Mouse (Mus musculus) limb, embryonic 10.5 days (tissue): ENCODE data around the gene Sap25. TPM values are rescaled to one million over a fixed set of nuclear protein-coding genes. Genes with fewer than 3 reads are reported as not detected.
A peak's percentile ranks its signal among the peaks of the same experiment; 100 is the strongest.

ENCODE experiments used
- DNase-seq: peaks from one replicate; pipeline ENCODE4 v3.0.0-alpha.2; 2017; ENCODE audit warnings: low spot score
- H3K27ac ChIP-seq: fragments of 300-500 bp; sonication (generic); 2 replicates; pipeline ENCODE4 v1.5.1; 2016; ENCODE audit warnings: mild to moderate bottlenecking
- H3K27me3 ChIP-seq: fragments of 300-500 bp; sonication (generic); 2 replicates; pipeline ENCODE4 v1.6.1; 2016; ENCODE audit warnings: low read depth, mild to moderate bottlenecking; ENCODE audit not compliant: poor library complexity, severe bottlenecking
- H3K36me3 ChIP-seq: fragments of 300-500 bp; sonication (generic); 2 replicates; pipeline ENCODE4 v1.6.1; 2016; ENCODE audit warnings: mild to moderate bottlenecking, moderate library complexity
- H3K4me1 ChIP-seq: fragments of 300-500 bp; sonication (generic); 2 replicates; pipeline ENCODE4 v1.6.1; 2016
- H3K4me3 ChIP-seq: fragments of 300-500 bp; sonication (generic); 2 replicates; pipeline ENCODE4 v1.5.1; 2016; ENCODE audit warnings: mild to moderate bottlenecking, moderate library complexity
- H3K9me3 ChIP-seq: fragments of 300-500 bp; sonication (generic); replicated peaks from 2 replicates; pipeline ENCODE4 v1.6.1; 2016; ENCODE audit warnings: mild to moderate bottlenecking
- WGBS: fragments of 180-500 bp; shearing (Covaris S2); methylation state at CpG from one replicate; pipeline ENCODE4 v1.1.7; 2016; 5-methylcytosine and 5-hydroxymethylcytosine counted together
- polyA plus RNA-seq: library from polyadenylated mRNA; unstranded; fragments of >200 nt; fragmentation: Nextera tagmentation; extraction: Ambion mirVana; gene quantifications from 2 replicates; pipeline ENCODE4 v1.2.1, GENCODE M21; 2016

Sap25 gene
- polyA plus RNA-seq, 1 experiment from 2014 or later, result 9.7 TPM

- H3K4me1 ChIP-seq, result peaks cover 12% of the 10 kb centered on the region
- DNase-seq, result no peak
- peaks cover 53% of the 10 kb centered on the region for H3K36me3 ChIP-seq
- H3K27me3 ChIP-seq, result no peaks in the 10 kb centered on the region
- H3K9me3 ChIP-seq, result no peaks in the 10 kb centered on the region
- WGBS, result 91% methylated on average over 3 of the region's 3 CpGs
- no peak overlapping the region for H3K27ac ChIP-seq
- no peak overlapping the region for H3K4me3 ChIP-seq
These were observed 37.6 kb downstream of the Sap25 start for GRCm38 (mm10) chr5:137678736-137679135.

- Histone ChIP-seq H3K27ac (no peak overlapping the region), H3K27me3 (no peaks in the 10 kb centered on the region), H3K4me1 (peaks cover 22% of the 10 kb centered on the region), H3K4me3 (no peak overlapping the region), H3K9me3 (no peaks in the 10 kb centered on the region), H3K36me3 (peaks cover 50% of the 10 kb centered on the region)
- DNase-seq, result no peak
- WGBS, result 84% methylated on average over 4 of the region's 4 CpGs
These were observed 38.6 kb downstream of the Sap25 start for GRCm38 (mm10) chr5:137679726-137680125.

DNA sequence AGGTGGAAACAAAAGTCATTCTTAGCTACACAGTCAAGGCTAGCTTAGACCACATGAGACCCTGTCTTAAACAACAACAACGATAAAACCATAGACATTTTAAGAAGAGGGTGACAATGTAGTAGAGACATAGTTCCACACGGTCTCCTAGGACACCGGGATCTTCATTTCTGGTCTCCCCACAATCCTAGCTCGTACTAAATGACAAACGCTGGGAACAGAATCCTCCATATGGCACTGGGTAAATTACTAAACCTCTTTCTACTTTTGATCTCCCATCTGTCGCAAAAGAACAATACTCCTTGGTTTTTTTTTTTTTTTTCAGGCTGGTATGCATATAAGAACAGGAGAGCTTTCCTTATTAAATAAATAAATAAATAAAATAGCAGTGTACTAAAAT is 41.4 kb downstream of the Sap25 start:
- H3K4me3 ChIP-seq, result no peak overlapping the region
- no peak for DNase-seq
- 95% methylated on average over 6 of the region's 6 CpGs for WGBS

GRCm38 (mm10) chr5:137683388-137684293 is 42.5 kb downstream of the Sap25 start:
- peak overlapping the region; percentile 83 for H3K4me3 ChIP-seq
- H3K9me3 ChIP-seq, result no peaks in the 10 kb centered on the region
- peaks cover 16% of the 10 kb centered on the region; the same call in 1 of the 2 replicates for H3K27me3 ChIP-seq
- H3K36me3 ChIP-seq, result peaks cover 27% of the 10 kb centered on the region
- H3K27ac ChIP-seq, result peak overlapping the region; percentile 89
- 19% methylated on average over 28 of the region's 28 CpGs for WGBS
- H3K4me1 ChIP-seq, result peaks cover 26% of the 10 kb centered on the region
- DNase-seq, result peak; percentile 61

More for the DNA sequence above, 41.4 kb downstream of the Sap25 start:
- H3K27me3 ChIP-seq, result peaks cover 16% of the 10 kb centered on the region; the same call in 1 of the 2 replicates
- H3K27ac ChIP-seq, result no peak overlapping the region
- H3K36me3 ChIP-seq, result peaks cover 36% of the 10 kb centered on the region
- peaks cover 26% of the 10 kb centered on the region for H3K4me1 ChIP-seq
- no peaks in the 10 kb centered on the region for H3K9me3 ChIP-seq

DNA sequence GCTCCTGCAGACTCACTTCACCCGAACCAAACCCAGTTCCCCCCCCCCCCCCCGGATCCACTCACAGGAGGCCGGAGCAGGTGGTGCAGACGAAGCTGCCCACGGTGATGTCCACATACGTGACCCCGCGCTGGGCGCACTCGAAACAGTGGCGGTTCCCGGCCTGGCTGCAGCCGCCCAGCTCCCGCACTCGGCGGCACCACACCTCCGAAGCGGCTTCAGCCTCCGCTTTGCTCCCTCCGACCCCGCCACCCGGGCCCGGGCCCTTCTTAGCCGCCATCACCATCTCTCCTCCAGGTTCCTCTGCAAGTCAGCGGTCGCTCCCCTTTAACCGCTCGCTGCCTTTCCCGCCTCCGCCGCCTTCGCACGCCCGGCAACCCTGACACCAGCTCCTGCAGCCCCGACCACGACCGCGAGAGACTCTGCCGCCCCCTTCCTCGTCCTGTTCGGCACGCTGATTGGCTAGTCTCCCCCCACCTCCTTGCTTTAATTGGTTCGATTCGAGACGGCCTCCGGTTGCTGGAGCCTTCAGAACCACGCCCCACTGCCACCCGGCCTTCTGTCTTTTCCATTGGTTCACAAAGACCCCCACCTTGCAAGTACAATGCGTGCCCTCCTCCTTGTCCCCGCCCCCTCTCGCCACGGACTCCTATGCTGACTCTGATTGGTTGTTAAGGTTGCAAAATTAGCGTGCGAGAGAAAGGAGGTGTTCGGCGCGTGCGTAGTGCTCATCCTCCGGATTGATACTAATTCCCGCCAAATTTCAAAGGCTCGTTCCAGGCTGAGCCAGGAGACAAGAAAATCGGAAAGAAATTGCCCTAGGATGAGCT is 43.4 kb downstream of the Sap25 start, which contains the start of gene Agfg2:
TSS of gene Agfg2 (minus strand) at position 433 of the 830 bp plus-strand sequence.
- Histone ChIP-seq H3K9me3 (no peaks in the 10 kb centered on the region), H3K27ac (peak within 1 kb of the TSS; percentile 89), H3K27me3 (peaks cover 16% of the 10 kb centered on the region; the same call in 1 of the 2 replicates), H3K36me3 (peaks cover 21% of the 10 kb centered on the region), H3K4me1 (peaks cover 26% of the 10 kb centered on the region), H3K4me3 (peak within 1 kb of the TSS; percentile 83)
- WGBS, result under 1% methylated on average over 61 of the region's 62 CpGs
- DNase-seq, result peak; percentile 93

DNA sequence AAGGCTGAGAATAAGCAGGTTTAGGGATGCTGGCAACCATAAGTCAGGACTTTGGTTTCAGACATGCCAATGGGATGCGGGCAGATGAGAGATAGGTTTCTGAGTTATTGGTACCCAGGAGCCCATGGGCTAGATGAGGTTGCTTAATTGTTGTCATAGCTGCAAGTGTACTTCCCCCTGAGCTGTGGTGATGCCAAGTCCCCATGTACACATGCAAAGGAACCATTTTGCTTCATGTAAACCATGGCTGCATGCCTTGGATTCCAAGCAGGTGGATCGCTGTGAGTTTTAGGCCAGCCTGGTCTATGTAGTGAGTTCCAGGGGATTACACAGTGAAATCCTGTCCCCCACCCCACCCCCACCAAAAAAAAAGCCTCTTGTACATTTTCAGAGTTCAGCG is 44.5 kb downstream of the Sap25 start:
- H3K4me1 ChIP-seq, result peaks cover 28% of the 10 kb centered on the region
- no peak overlapping the region for H3K4me3 ChIP-seq
- WGBS, result 93% methylated on average over 3 of the region's 3 CpGs
- H3K9me3 ChIP-seq, result no peaks in the 10 kb centered on the region
- H3K27ac ChIP-seq, result 0 out of 2 replicates have a peak overlapping the region, but pooled peaks have one; percentile 89
- DNase-seq, result no peak
- H3K36me3 ChIP-seq, result peaks cover 16% of the 10 kb centered on the region
- peaks cover 16% of the 10 kb centered on the region; the same call in 1 of the 2 replicates for H3K27me3 ChIP-seq

GRCm38 (mm10) chr5:137686127-137686790 is 45.1 kb downstream of the Sap25 start:
- WGBS, result 85% methylated on average over 6 of the region's 6 CpGs
- H3K4me1 ChIP-seq, result peaks cover 29% of the 10 kb centered on the region
- H3K36me3 ChIP-seq, result peaks cover 10% of the 10 kb centered on the region
- H3K4me3 ChIP-seq, result no peak overlapping the region
- H3K9me3 ChIP-seq, result no peaks in the 10 kb centered on the region
- no peak overlapping the region for H3K27ac ChIP-seq
- no peak for DNase-seq
- peaks cover 16% of the 10 kb centered on the region; the same call in 1 of the 2 replicates for H3K27me3 ChIP-seq

DNA sequence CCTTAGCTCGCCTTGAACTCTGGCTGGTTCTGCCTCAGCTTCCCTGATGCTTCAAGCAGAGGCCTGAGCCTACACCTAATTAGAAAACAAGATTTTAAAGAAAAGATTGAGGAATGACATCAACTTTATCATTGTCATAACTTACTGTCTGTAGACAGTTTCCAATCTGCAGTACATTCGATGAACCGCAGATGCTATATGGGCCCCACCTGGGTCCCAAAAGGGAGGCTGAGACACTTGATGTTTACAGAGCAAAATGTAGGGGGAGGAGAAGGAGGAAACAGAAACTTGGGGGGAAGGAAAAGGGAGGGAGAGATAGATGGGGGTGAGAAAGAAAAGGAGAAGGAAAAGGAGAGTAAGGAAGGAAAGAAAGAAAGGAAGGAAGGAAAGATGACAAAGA is 48.8 kb downstream of the Sap25 start:
- WGBS, result 89% methylated on average over 3 of the region's 3 CpGs
- H3K27me3 ChIP-seq, result peaks cover 16% of the 10 kb centered on the region; the same call in 1 of the 2 replicates
- no peak overlapping the region for H3K4me3 ChIP-seq
- DNase-seq, result no peak
- no peaks in the 10 kb centered on the region for H3K36me3 ChIP-seq
- peaks cover 5% of the 10 kb centered on the region; the same call in 1 of the 2 replicates for H3K4me1 ChIP-seq
- no peaks in the 10 kb centered on the region for H3K9me3 ChIP-seq
- no peak overlapping the region for H3K27ac ChIP-seq

GRCm38 (mm10) chr5:137690531-137690930 is 49.4 kb downstream of the Sap25 start:
- Histone ChIP-seq H3K4me3 (no peak overlapping the region), H3K27ac (no peak overlapping the region), H3K36me3 (no peaks in the 10 kb centered on the region), H3K9me3 (no peaks in the 10 kb centered on the region), H3K4me1 (0 out of 2 replicates have a peak, but pooled peaks cover 3% of the 10 kb centered on the region), H3K27me3 (peaks cover 12% of the 10 kb centered on the region; the same call in 1 of the 2 replicates)
- no peak for DNase-seq
- WGBS, result 68% methylated on average over 9 of the region's 9 CpGs

DNA sequence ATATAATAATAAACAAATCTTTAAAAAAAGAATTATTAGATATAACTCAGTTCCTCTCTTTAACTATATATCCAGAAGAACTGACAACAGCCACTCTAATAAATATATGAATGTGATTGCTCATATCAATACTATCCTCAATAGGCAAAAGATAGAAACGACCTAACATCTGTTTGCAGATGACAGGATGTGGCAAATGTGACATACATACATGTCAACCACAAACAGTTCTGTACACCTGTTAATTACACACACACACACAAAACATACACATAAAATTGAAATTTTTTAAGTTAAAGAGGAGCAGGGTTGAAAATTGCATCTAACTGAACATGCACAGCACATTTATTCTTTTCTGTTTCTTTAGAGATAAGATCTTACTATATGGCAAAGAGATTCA is 50.7 kb downstream of the Sap25 start:
- Histone ChIP-seq H3K4me1 (0 out of 2 replicates have a peak, but pooled peaks cover 3% of the 10 kb centered on the region), H3K27me3 (no peaks in the 10 kb centered on the region), H3K4me3 (no peak overlapping the region), H3K36me3 (no peaks in the 10 kb centered on the region), H3K9me3 (no peaks in the 10 kb centered on the region), H3K27ac (no peak overlapping the region)
- 69% methylated on average over 1 of the region's 1 CpGs for WGBS
- DNase-seq, result no peak
